In genomic region chr13:79029974-79030373, GRCm38 (mm10) we compare ENCODE assay signal across 11 mouse cellular contexts.
DNase-seq lines count a peak whose midpoint lies in the region; ATAC-seq and TF ChIP-seq lines count a peak whose summit lies in the region.
"Had no signal": no experiment of that assay in that cellular context is flagged by ENCODE, and none has a peak within 500 bp of the region (broad histone marks: within the 10 kb centered on the region; RNA-seq: fewer than 3 reads in every experiment).

No protein-coding gene starts in this region.

- H3K27ac ChIP-seq in heart, embryonic 10.5 days, result no peak overlapping the region
- no peak overlapping the region for H3K27ac ChIP-seq in heart, adult 2 months
- H3K27ac ChIP-seq in neural tube, embryonic 15.5 days (replicated peaks), result no peak overlapping the region
- no peak overlapping the region for H3K27ac ChIP-seq in stomach, embryonic 16.5 days (ENCODE audit: low read length)
- no peak overlapping the region for H3K27ac ChIP-seq in hindbrain, embryonic 11.5 days (ENCODE audit: low read depth, low read length)
- H3K27ac ChIP-seq: embryonic facial prominence, embryonic 12.5 days had no signal

- H3K36me3 ChIP-seq in heart, embryonic 10.5 days, result no peaks in the 10 kb centered on the region
- no peaks in the 10 kb centered on the region for H3K36me3 ChIP-seq in heart, adult 2 months (ENCODE audit: control insufficient read depth, insufficient read depth, low read length)
- H3K36me3 ChIP-seq in neural tube, embryonic 15.5 days, result no peaks in the 10 kb centered on the region
- no peaks in the 10 kb centered on the region for H3K36me3 ChIP-seq in stomach, embryonic 16.5 days (ENCODE audit: control insufficient read depth, insufficient read depth, low read length)
- no peaks in the 10 kb centered on the region for H3K36me3 ChIP-seq in hindbrain, embryonic 11.5 days (ENCODE audit: control insufficient read depth, insufficient read depth, low read length)
- H3K36me3 ChIP-seq: embryonic facial prominence, embryonic 12.5 days had no signal

- H3K27me3 ChIP-seq in heart, embryonic 10.5 days (ENCODE audit: insufficient read depth, poor library complexity, severe bottlenecking), result no peaks in the 10 kb centered on the region
- no peaks in the 10 kb centered on the region for H3K27me3 ChIP-seq in heart, adult 2 months (ENCODE audit: control insufficient read depth, insufficient read depth, low read length)
- H3K27me3 ChIP-seq in neural tube, embryonic 15.5 days (replicated peaks), result no peaks in the 10 kb centered on the region
- H3K27me3 ChIP-seq in stomach, embryonic 16.5 days (ENCODE audit: control insufficient read depth, insufficient read depth, low read length), result no peaks in the 10 kb centered on the region
- no peaks in the 10 kb centered on the region for H3K27me3 ChIP-seq in hindbrain, embryonic 11.5 days (ENCODE audit: control insufficient read depth, insufficient read depth, low read length)
- H3K27me3 ChIP-seq: embryonic facial prominence, embryonic 12.5 days had no signal

- H3K4me2 ChIP-seq in neural tube, embryonic 15.5 days, result no peak overlapping the region
- H3K4me2 ChIP-seq in stomach, embryonic 16.5 days (ENCODE audit: low read depth, low read length), result no peak overlapping the region
- no peak overlapping the region for H3K4me2 ChIP-seq in hindbrain, embryonic 11.5 days (replicated peaks; ENCODE audit: low read depth, low read length)
- H3K4me2 ChIP-seq: embryonic facial prominence, embryonic 12.5 days had no signal

- no peak for TF ChIP-seq EP300 in heart, adult 2 months (IDR thresholded peaks at IDR 0.05; ENCODE audit: insufficient read depth, low read depth, low read length)

- H3K4me3 ChIP-seq in heart, embryonic 10.5 days, result no peak overlapping the region
- H3K4me3 ChIP-seq in heart, adult 2 months, result no peak overlapping the region
- H3K4me3 ChIP-seq in neural tube, embryonic 15.5 days (replicated peaks), result no peak overlapping the region
- H3K4me3 ChIP-seq in stomach, embryonic 16.5 days (replicated peaks; ENCODE audit: low read length), result no peak overlapping the region
- no peak overlapping the region for H3K4me3 ChIP-seq in hindbrain, embryonic 11.5 days (ENCODE audit: low read depth, low read length)
- H3K4me3 ChIP-seq: embryonic facial prominence, embryonic 12.5 days had no signal

- intact Hi-C loops in heart, adult 2 months (cut with DNase I), result loop anchor here (2.0 to 10.0 kb wide), 2 partner anchors 825 to 1047 kb away; no protein-coding TSS in a partner anchor

- no peak overlapping the region for H3K9ac ChIP-seq in heart, adult 2 months (ENCODE audit: low read depth, low read length)
- H3K9ac ChIP-seq in neural tube, embryonic 15.5 days (replicated peaks), result no peak overlapping the region
- H3K9ac ChIP-seq in stomach, embryonic 16.5 days (ENCODE audit: low read length), result no peak overlapping the region
- H3K9ac ChIP-seq in hindbrain, embryonic 11.5 days (ENCODE audit: low read depth, low read length), result no peak overlapping the region
- H3K9ac ChIP-seq: embryonic facial prominence, embryonic 12.5 days; liver, postnatal 0 days had no signal

- TF ChIP-seq POLR2A in heart, adult 2 months (IDR thresholded peaks at IDR 0.05; ENCODE audit: insufficient read depth, low read depth, low read length), result no peak

- ATAC-seq in neural tube, embryonic 15.5 days (ENCODE audit: low FRiP score), result no peak
- peak; percentile 74; the same call in 1 of the 2 replicates for ATAC-seq in stomach, embryonic 16.5 days (ENCODE audit: insufficient read depth, low FRiP score)
- no peak for ATAC-seq in hindbrain, embryonic 11.5 days (ENCODE audit: low FRiP score)
- ATAC-seq: liver, postnatal 0 days had no signal

- peak; percentile 79 for DNase-seq in heart, embryonic 10.5 days (ENCODE audit: low spot score)
- DNase-seq in heart, adult 2 months, result no peak
- DNase-seq in neural tube, embryonic 10.5 days (ENCODE audit: extremely low spot score, low spot score), result peak; percentile 44
- DNase-seq in forelimb bud, embryonic 11.5 days (ENCODE audit: low read depth, low spot score), result peak; percentile 75
- no peak for DNase-seq in layer of hippocampus, adult 18-20 months (ENCODE audit: low spot score in 2 of 2)
- no peak for DNase-seq in hindbrain, embryonic 11.5 days (ENCODE audit: low spot score)
- DNase-seq: gastrocnemius, postnatal 10 days; liver, postnatal 0 days had no signal

- H3K79me2 ChIP-seq in heart, adult 2 months (replicated peaks; ENCODE audit: control insufficient read depth, insufficient read depth, low read length), result no peaks in the 10 kb centered on the region

- H3K9me3 ChIP-seq in heart, embryonic 10.5 days, result no peaks in the 10 kb centered on the region
- no peaks in the 10 kb centered on the region for H3K9me3 ChIP-seq in neural tube, embryonic 15.5 days (replicated peaks)
- H3K9me3 ChIP-seq in stomach, embryonic 16.5 days (replicated peaks; ENCODE audit: control insufficient read depth, low read length), result no peaks in the 10 kb centered on the region
- H3K9me3 ChIP-seq in hindbrain, embryonic 11.5 days (ENCODE audit: control insufficient read depth, low read length), result no peaks in the 10 kb centered on the region
- H3K9me3 ChIP-seq: embryonic facial prominence, embryonic 12.5 days had no signal

- TF ChIP-seq CTCF in heart, adult 2 months (IDR thresholded peaks at IDR 0.05), result no peak

- no peaks in the 10 kb centered on the region for H3K4me1 ChIP-seq in heart, embryonic 10.5 days
- peaks cover 1% of the 10 kb centered on the region; the same call in 1 of the 2 replicates for H3K4me1 ChIP-seq in heart, adult 2 months (ENCODE audit: control insufficient read depth, insufficient read depth, low read length)
- H3K4me1 ChIP-seq in neural tube, embryonic 15.5 days, result no peaks in the 10 kb centered on the region
- 0 out of 2 replicates have a peak, but pooled peaks cover 3% of the 10 kb centered on the region for H3K4me1 ChIP-seq in stomach, embryonic 16.5 days (ENCODE audit: control insufficient read depth, insufficient read depth, low read length)
- H3K4me1 ChIP-seq in hindbrain, embryonic 11.5 days (replicated peaks; ENCODE audit: control insufficient read depth, insufficient read depth, low read length), result no peaks in the 10 kb centered on the region

Comparison
In these comparisons a context has a peak if more than half of its experiments do, and no peak if none do; other contexts are left out.
1. DNase-seq: peak in heart, embryonic 10.5 days (single experiment), neural tube, embryonic 10.5 days (single experiment) and forelimb bud, embryonic 11.5 days (single experiment); none in heart, adult 2 months (0 of 2), layer of hippocampus, adult 18-20 months (0 of 2) and hindbrain, embryonic 11.5 days (single experiment).